Mouse (Mus musculus): ENCODE measurements around the gene Alox8.

DNA sequence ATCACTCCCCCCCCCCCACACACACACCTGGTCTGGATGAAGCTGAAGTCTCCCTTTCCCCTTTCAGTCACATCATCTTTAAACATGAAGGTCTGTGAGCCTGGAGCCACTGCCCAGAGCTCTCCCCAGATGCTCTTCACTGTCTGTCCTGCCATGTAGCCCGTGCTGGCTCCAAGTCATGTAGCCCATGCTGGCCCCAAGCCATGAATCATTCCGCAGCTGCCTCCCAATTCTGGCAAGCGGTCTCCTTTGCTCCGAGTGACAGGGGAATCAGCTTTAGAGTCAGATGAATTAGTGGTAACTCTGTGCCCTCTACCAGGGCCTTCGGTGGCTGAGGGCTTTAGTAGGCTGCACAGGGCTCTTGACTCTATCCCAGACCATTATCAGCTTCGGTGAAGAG is 47.9 kb downstream of the Alox8 start:
- TF ChIP-seq CTCF (IDR thresholded peaks at IDR 0.05; ENCODE audit: borderline replicate concordance, insufficient read depth, low read depth, low read length), result no peak
- no peak for TF ChIP-seq POLR2A (IDR thresholded peaks at IDR 0.05; ENCODE audit: borderline replicate concordance, insufficient read depth, low read length)
